Mouse (Mus musculus) common myeloid progenitor, adult 5-6 weeks (primary cell): ENCODE measurements around the gene Gpr142. TPM values are rescaled to one million over a fixed set of nuclear protein-coding genes. Genes with fewer than 3 reads are reported as not detected.

ENCODE experiments used
- ATAC-seq: replicated peaks from 2 replicates; pipeline ENCODE4 v1.8.0; 2016; ENCODE audit warnings: low read depth, mild to moderate bottlenecking, moderate TSS enrichment, inconsistent platforms; ENCODE audit not compliant: poor library complexity, severe bottlenecking
- total RNA-seq: library from RNA; stranded (forward); fragments of 200-1000, 187-1606 nt; gene quantifications from 2 replicates; pipeline ENCODE4 v1.2.3, GENCODE M21; 2017

The Gpr142 gene
- total RNA-seq, 1 experiment from 2014 or later: not detected

- peak; percentile 57 for ATAC-seq
Observed at GRCm38 (mm10) chr11:114829499-114830432, 31.0 kb downstream of the Gpr142 start.

- no peak for ATAC-seq
Observed at GRCm38 (mm10) chr11:114830433-114830773, 31.7 kb downstream of the Gpr142 start.

- no peak for ATAC-seq
Observed at GRCm38 (mm10) chr11:114833166-114833565, 34.4 kb downstream of the Gpr142 start.

GRCm38 (mm10) chr11:114843818-114844463 is 45.2 kb downstream of the Gpr142 start:
- ATAC-seq: peak; percentile 86

GRCm38 (mm10) chr11:114844464-114845220 is 45.9 kb downstream of the Gpr142 start:
- no peak for ATAC-seq

GRCm38 (mm10) chr11:114846336-114846735 is 47.6 kb downstream of the Gpr142 start:
- ATAC-seq: no peak

- no peak for ATAC-seq
Observed at GRCm38 (mm10) chr11:114847008-114847407, 48.3 kb downstream of the Gpr142 start.

- ATAC-seq: no peak
Observed at GRCm38 (mm10) chr11:114849572-114849971, 50.8 kb downstream of the Gpr142 start.

GRCm38 (mm10) chr11:114850066-114850451 is 51.3 kb downstream of the Gpr142 start:
- ATAC-seq: no peak

GRCm38 (mm10) chr11:114850452-114851268 is 51.9 kb downstream of the Gpr142 start, which contains the start of gene Gprc5c:
Gprc5c (plus strand) TSS chr11:114851152.
- peak; percentile 26; the same call in 1 of the 2 replicates for ATAC-seq

- ATAC-seq: no peak
Observed at GRCm38 (mm10) chr11:114851269-114851607, 52.5 kb downstream of the Gpr142 start.

- ATAC-seq: peak; percentile 9; the same call in 1 of the 2 replicates
Observed at GRCm38 (mm10) chr11:114851608-114852310, 53.0 kb downstream of the Gpr142 start.

GRCm38 (mm10) chr11:114852311-114853173 is 53.8 kb downstream of the Gpr142 start:
- peak; percentile 41 for ATAC-seq

GRCm38 (mm10) chr11:114853174-114853838 is 54.6 kb downstream of the Gpr142 start:
- no peak for ATAC-seq

- ATAC-seq: no peak
Observed at GRCm38 (mm10) chr11:114854581-114854980, 55.9 kb downstream of the Gpr142 start.

GRCm38 (mm10) chr11:114856125-114856524 is 57.4 kb downstream of the Gpr142 start:
- no peak for ATAC-seq
